Mouse (Mus musculus) left cerebral cortex, adult 18-20 months (tissue): ENCODE measurements around the gene Actl6a. TPM values are rescaled to one million over a fixed set of nuclear protein-coding genes. Genes with fewer than 3 reads are reported as not detected.
"Not testable (repeated sequence)": the region's sequence is repeated elsewhere in the genome, so short reads cannot be mapped to it uniquely, and the experiment has no call there.

Experiments
- DNase-seq, 2 experiments: peaks; one replicate each; pipeline ENCODE4 v3.0.0; 2021 to 2022; ENCODE audit warnings: low spot score in 2 of 2, mixed read lengths in 1 of 2
- long read RNA-seq, 2 experiments: library from polyadenylated mRNA; stranded (forward); transcript quantifications; one replicate each; pipeline ENCODE4 v2.0.0; 2021
- total RNA-seq, 2 experiments: library from RNA; stranded (reverse); gene quantifications; 2 replicates each; pipeline ENCODE4 v1.2.3; 2021

Actl6a gene
- total RNA-seq, result 10 to 100 TPM; 14.9 to 15.8 TPM
- long read RNA-seq, experiment 1, transcript Actl6a-201 (14 exons, 2,010 nt), result major isoform, 11 of 17 reads
- long read RNA-seq, experiment 1, partial matches to known transcripts, result 1 of 17 reads
- long read RNA-seq, experiment 1, other reads (novel, unspliced or antisense), result 5 of 17 reads
- long read RNA-seq, experiment 2, transcript Actl6a-201 (14 exons, 2,010 nt), result major isoform, 11 of 14 reads
- long read RNA-seq, experiment 2, partial matches to known transcripts, result 0 of 14 reads
- long read RNA-seq, experiment 2, other reads (novel, unspliced or antisense), result 3 of 14 reads

- not testable (repeated sequence) for DNase-seq
Measured at GRCm38 (mm10) chr3:32705647-32706348, at the start of gene Actl6a. Actl6a (plus strand) TSS chr3:32706298.

GRCm38 (mm10) chr3:32656398-32656994 is 49.6 kb upstream of the Actl6a start:
- no peak for DNase-seq

GRCm38 (mm10) chr3:32658401-32658800 is 47.7 kb upstream of the Actl6a start:
- DNase-seq, result no peak

DNA sequence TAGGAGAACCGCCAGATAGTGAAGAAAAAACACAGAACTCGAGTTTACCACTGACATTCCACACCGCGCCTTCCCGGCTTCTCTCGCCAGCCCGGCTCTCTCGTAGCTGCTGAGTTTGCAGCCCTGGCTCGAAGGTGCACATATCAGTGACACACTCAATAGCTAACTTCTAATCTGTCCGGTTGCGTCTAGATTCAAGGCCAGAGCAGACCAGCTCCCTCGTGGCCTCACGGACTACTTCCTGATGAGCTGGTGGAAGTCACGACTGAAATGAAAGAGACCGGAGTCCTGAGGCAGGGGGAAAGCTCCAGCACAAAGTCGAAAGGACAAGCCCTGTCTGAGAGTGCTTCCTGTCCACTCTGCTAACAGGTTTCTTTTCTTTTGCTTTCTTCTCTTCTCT is 47.3 kb upstream of the Actl6a start:
- no peak for DNase-seq

DNA sequence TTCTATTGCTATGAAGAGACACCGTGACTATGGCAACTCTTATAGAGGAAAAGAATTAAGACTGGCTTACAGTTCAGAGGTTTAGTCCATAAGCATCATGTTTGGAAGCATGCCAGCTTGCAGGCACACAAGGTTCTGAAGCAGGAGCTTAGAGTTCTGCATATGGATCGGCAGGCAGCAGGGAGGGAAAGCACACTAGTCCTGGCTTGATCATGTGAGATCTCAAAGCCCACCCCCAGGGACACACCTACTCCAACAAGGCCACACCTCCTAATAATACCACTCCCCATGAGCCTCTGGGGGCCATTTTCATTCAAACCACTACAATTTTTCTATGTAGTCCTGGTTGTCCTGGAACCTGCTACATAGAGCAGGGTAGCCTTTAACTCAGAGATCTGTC is 46.6 kb upstream of the Actl6a start:
- DNase-seq, result no peak

GRCm38 (mm10) chr3:32660276-32660675 is 45.8 kb upstream of the Actl6a start:
- no peak for DNase-seq

DNA sequence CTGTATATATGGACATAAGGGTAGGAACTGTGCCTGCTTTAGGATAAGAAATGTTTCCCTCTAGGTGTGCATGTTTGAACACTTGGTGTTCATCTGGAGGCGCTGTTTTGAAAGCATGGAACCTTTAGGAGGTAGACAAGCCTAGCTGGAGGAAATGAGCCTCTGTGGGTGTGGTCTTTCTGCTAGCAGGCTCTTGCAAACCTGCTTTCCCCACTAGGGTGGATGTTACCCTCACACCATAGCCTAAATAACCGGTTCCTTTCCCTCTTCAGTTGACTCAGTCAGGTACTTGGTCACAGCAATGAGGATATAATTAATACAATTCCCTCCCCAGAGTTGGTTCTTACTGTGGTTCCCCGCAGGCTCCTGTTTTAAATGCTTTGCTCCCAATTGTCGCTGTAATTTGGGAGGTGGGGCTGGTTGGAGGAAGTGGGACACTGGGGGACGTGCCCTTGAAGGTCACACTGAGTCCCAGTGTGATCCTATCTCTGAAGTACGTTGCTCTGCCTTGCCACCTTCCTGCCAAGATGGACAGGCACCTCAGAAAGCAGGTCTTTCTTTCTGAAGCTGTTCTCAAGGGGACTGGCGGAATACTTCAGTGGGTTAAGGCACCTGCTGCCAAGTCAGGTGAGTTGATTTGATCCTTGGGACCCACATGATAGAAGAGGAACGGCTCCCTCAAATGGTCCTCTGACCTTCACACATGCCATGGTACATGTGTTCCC is 45.1 kb upstream of the Actl6a start:
- no peak for DNase-seq

GRCm38 (mm10) chr3:32661556-32661930 is 44.6 kb upstream of the Actl6a start:
- no peak for DNase-seq

DNA sequence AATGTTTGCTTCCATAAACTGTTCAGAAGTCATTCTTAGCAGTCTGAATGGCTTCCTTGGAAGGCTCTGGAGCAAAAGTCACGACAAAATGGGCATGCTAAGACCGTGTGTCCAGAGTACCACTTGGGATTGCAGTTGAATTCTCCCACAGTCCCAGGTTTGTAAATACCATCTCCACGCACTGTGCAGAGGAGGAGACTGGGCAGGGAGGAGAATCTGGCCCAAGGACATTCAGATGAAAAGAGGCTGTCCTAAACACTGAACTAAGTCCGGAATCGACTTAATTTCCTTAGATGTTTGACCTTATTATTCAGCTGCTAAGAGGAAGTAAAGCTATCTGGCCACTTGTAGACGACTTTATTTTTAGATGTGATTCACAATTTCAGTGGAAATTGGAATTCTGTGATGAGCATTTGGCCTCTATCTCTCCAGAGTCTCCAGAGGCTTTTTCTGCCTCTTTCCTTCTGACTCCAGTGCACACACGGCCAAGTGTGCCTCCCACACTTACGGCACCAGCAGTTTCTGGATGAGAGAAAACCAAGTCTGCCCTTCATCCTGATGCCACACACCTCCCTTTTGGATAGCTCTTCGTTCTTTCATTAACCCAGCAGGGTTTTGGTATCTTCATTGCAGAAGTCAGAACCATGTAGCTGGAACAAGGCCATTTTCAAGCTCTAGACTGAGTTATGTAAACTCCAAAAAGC is 37.7 kb upstream of the Actl6a start:
- DNase-seq, result peak; percentile 5 to 20

GRCm38 (mm10) chr3:32669211-32669610 is 36.9 kb upstream of the Actl6a start:
- peak; percentile 10 to 49 for DNase-seq

- no peak for DNase-seq
Measured at GRCm38 (mm10) chr3:32670196-32670595, 35.9 kb upstream of the Actl6a start.

GRCm38 (mm10) chr3:32673151-32673550 is 32.9 kb upstream of the Actl6a start:
- no peak for DNase-seq

GRCm38 (mm10) chr3:32676393-32676792 is 29.7 kb upstream of the Actl6a start:
- DNase-seq, result no peak

DNA sequence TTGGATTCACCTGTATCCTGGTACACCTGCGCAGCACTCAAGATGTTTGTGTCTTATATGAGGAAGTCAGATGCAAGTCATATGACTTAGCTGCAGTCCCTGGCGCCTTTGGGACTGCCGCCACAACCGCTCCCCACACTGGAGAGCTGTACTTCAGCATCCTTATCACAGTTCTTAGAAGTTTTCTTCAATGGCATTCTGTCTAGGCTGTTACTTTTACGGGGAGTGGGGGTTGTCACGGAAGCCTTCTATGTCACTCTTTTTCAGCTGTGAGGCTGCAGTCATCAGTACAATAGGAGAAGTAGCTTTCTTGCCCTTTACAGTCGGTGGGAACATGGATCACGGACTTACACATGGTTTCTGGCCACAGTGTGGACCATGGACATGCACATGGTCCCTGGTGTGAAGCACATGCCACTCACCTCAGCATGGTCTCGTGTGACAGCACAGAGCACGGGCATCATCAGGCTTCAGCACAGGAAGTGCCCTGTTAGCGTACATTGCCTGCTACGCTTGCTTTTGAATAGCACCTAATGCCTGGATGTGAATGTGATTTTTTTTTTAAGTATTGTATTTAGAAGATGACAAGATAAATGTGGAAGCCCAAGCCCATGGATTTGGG is 23.1 kb upstream of the Actl6a start:
- no peak for DNase-seq

DNA sequence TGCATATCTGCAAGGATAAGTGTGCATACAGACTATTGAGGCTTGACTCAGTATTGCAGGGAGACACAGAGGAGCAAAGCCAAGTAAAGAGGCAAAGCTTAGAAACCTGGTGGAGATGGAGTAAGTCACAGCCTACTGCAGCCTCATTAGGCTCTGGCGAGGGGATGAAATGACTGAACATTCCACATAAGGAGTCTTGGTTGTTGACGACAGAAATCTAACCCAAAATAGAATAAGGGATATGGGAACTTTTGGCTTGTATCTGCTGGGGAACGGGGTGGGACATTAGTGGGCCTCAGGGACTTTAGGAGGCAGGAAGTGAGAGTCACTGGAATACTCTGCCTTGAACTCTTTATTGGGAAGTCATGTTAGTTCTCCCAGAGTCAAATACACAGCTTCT is 21.5 kb upstream of the Actl6a start:
- DNase-seq, result no peak

DNA sequence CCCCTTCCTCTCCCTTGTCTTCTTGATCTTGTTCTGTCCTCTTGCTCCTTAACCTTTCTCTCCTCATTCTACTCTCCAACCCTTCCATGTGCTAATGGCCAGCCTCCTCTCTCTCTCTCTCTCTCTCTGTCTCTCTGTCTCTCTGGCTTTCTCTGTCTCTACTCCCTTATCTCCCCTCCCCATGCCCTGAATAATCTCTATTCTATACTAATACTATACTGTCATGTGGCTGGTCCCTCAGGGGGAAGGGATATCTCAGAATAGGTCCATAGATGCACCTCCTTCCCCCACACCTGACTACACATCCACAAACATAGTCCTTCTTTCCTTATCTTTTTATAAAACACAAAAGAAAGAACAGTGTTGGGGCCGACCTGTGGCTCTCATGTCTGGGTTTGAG is 19.6 kb upstream of the Actl6a start:
- no peak for DNase-seq

- no peak for DNase-seq
Measured at GRCm38 (mm10) chr3:32687156-32687555, 18.9 kb upstream of the Actl6a start.

DNA sequence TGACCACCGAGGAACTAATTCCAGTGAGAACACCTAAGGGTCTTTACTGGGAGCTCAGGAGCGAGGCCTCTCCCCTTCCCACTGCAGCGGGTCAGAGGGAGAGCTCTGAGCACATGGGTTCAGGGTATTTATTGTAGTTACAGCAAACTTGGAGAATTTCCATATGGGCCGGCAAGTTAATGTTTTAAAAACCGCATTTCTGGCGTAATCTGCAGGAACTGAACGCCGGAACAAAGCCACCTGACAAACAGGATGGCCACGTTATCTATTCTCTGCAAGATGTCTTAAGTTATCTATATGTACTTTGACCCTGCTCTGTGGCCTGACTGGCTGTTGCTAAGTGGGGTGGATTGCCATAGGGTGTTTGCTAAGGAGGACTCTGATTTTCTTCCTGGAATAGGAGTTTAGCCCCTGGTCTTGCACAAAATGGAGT is 16.5 kb upstream of the Actl6a start:
- DNase-seq, result no peak

DNA sequence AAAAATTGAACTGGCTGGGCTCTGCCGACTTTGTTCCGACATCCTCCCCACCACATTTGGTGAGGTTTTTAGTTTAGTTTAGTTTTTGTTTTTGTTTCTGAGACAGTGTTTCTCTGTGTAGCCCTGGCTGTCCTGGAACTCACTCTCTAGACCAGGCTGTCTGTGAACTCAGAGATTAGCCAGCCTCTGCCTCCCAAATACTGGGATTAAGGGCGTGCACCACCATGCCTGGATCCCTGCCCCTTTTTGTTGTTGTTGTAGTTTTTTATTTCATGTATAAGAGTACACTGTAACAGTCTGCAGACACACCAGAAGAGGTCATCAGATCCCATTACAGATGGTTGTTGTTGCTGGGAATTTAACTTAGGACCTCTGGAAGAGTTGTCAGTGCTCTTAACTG is 16.1 kb upstream of the Actl6a start:
- DNase-seq, result no peak

- no peak for DNase-seq
Measured at GRCm38 (mm10) chr3:32690901-32691300, 15.2 kb upstream of the Actl6a start.

DNA sequence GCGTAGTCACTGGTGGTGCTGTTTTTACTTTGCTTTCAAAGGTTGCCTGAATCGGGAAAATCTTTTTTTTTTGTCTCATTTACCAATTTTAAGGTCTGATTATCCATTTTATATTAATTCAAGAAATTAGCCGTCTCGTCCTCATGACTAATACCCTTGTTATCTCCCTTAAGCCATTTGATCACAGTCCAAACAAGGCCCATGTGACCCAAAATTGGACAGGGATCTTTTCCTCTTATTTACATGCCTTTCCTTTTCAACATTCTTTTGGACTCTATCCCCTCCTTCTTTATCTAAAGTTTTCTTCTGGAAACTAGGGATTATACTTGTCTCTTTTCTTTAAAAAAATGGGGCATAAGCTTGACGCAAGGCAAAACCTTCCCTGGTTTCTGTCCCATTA is 14.3 kb upstream of the Actl6a start:
- DNase-seq, result no peak
